Mouse (Mus musculus) stomach, embryonic 14.5 days (tissue): ENCODE data around the gene Olfr1121. TPM values are rescaled to one million over a fixed set of nuclear protein-coding genes. Genes with fewer than 3 reads are reported as not detected.
"Not testable (repeated sequence)": the region's sequence is repeated elsewhere in the genome, so short reads cannot be mapped to it uniquely, and the experiment has no call there.

Source experiments
- ATAC-seq: fragments of 200-750 bp; cut with Nextera tagmentation; 2 replicates; pipeline ENCODE4 v1.8.0; 2017; ENCODE audit warnings: low read depth, moderate TSS enrichment; ENCODE audit not compliant: insufficient number of reproducible peaks, insufficient read depth, low FRiP score
- H3K27ac ChIP-seq: fragments of 300-500 bp; sonication (generic); 2 replicates; pipeline ENCODE4 v1.5.1; 2014; ENCODE audit warnings: mild to moderate bottlenecking, low read length, moderate library complexity, mixed read lengths
- H3K27me3 ChIP-seq: fragments of 300-500 bp; sonication (generic); 2 replicates; pipeline ENCODE4 v1.6.1; 2014; ENCODE audit warnings: low read length, control low read depth, mixed read lengths; ENCODE audit not compliant: control insufficient read depth, insufficient read depth
- H3K36me3 ChIP-seq: fragments of 300-500 bp; sonication (generic); 2 replicates; pipeline ENCODE4 v1.6.1; 2014; ENCODE audit warnings: mild to moderate bottlenecking, control low read depth, low read length, moderate library complexity, mixed read lengths; ENCODE audit not compliant: control insufficient read depth, insufficient read depth
- H3K4me1 ChIP-seq: fragments of 300-500 bp; sonication (generic); 2 replicates; pipeline ENCODE4 v1.6.1; 2014; ENCODE audit warnings: low read length, control low read depth, mixed read lengths; ENCODE audit not compliant: control insufficient read depth, insufficient read depth
- H3K4me2 ChIP-seq: fragments of 300-500 bp; sonication (generic); replicated peaks from 2 replicates; pipeline ENCODE4 v1.6.1; 2014; ENCODE audit warnings: low read depth, low read length, control low read depth
- H3K4me3 ChIP-seq: fragments of 300-500 bp; sonication (generic); 2 replicates; pipeline ENCODE4 v1.5.1; 2014; ENCODE audit warnings: low read depth, low read length, control low read depth
- H3K9ac ChIP-seq: fragments of 300-500 bp; sonication (generic); replicated peaks from 2 replicates; pipeline ENCODE4 v1.6.1; 2014; ENCODE audit warnings: low read depth, mild to moderate bottlenecking, control low read depth, low read length, moderate library complexity, mixed read lengths
- H3K9me3 ChIP-seq: fragments of 300-500 bp; sonication (generic); 2 replicates; pipeline ENCODE4 v1.6.1; 2016; ENCODE audit warnings: low read depth, low read length, control low read depth; ENCODE audit not compliant: control insufficient read depth
- WGBS: fragments of 180-500 bp; shearing (Covaris S2); extraction: QIAGEN DNeasy Blood & Tissue Kit; methylation state at CpG from one replicate; pipeline ENCODE4 v1.1.7; 2014; 5-methylcytosine and 5-hydroxymethylcytosine counted together
- polyA plus RNA-seq: library from polyadenylated mRNA; unstranded; fragments of >200 nt; fragmentation: Nextera tagmentation; extraction: Ambion mirVana; gene quantifications from 2 replicates; pipeline ENCODE4 v1.2.1, GENCODE M21; 2014

Gene Olfr1121
- polyA plus RNA-seq = not detected in 2 replicates

DNA sequence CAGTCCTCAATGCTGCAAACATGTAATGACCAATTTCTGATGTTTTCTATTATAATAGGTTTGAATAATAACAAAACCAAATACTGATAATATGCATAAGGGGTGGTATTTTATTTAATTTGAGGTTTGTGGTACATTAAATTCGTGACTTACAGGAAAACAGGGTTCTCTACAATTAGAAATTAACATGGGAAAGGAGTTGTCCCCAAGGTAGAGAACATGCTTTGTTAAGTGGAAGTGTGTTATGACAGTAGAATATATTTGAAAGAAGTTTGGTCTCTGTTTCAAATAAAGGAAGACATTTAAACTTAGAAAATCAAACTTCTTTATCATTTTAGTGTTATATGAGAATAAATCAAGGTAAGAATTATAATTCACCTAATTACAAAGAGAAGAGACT is at the start of gene Olfr1121:
TSS of gene Olfr1121 (plus strand) at position 301 of the 400 bp plus-strand sequence.
- no peak for ATAC-seq
- Histone ChIP-seq H3K27ac (no peak within 1 kb of the TSS), H3K9me3 (no peaks in the 10 kb centered on the region), H3K27me3 (no peaks in the 10 kb centered on the region), H3K4me3 (no peak within 1 kb of the TSS), H3K9ac (no peak within 1 kb of the TSS), H3K36me3 (no peaks in the 10 kb centered on the region), H3K4me1 (no peaks in the 10 kb centered on the region), H3K4me2 (no peak within 1 kb of the TSS)
- WGBS = 33% methylated on average over 1 of the region's 1 CpGs

DNA sequence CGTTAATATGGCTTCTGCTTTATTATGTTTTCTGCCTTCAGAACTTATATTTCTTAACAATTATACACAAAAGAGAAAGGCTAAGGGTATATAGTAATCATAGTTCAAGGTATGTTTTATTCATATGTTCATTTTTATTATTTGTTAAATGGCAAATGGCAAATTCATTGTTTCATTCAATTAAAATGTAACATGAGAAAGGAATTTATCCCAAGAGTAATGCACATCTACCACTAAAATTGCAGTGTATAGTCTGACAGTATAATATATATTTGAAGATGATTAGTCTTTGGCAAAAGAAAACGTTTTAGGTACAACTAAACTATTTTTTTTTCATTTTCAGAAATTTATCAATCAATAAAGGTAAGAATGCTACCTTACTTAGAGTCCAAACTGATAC is 15.2 kb upstream of the Olfr1121 start, which contains the start of gene Olfr1120:
TSS of gene Olfr1120 (plus strand) at position 301 of the 400 bp plus-strand sequence.
- Histone ChIP-seq H3K36me3 (no peaks in the 10 kb centered on the region), H3K4me1 (no peaks in the 10 kb centered on the region), H3K9ac (no peak within 1 kb of the TSS), H3K4me3 (no peak within 1 kb of the TSS), H3K9me3 (no peaks in the 10 kb centered on the region), H3K4me2 (no peak within 1 kb of the TSS), H3K27me3 (no peaks in the 10 kb centered on the region), H3K27ac (no peak within 1 kb of the TSS)
- ATAC-seq = no peak
- 56% methylated on average over 2 of the region's 2 CpGs for WGBS

DNA sequence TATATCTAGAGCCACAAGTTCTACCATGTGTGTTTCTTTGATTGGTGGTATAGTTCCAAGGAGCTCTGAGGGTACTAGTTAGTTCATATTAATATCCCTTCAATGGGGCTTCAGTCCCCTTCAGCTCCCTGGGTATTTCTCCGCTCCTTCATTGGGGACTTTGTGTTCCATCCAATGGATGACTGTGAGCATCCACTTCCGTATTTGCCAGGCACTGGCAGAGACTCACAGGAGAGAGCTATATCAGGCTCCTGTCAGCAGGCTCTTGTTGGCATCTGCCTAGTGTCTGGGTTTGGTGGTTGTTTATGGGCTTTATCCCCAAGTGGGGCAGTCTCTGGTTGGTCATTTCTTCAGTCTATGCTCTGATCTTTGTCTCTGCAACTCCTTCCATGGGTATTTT is 9.6 kb upstream of the Olfr1121 start:
- H3K4me1 ChIP-seq, ATAC-seq, H3K9me3 ChIP-seq, H3K27ac ChIP-seq, H3K27me3 ChIP-seq, H3K4me3 ChIP-seq, H3K4me2 ChIP-seq, H3K9ac ChIP-seq, H3K36me3 ChIP-seq: not testable (repeated sequence)
- WGBS = 92% methylated on average over 2 of the region's 2 CpGs

DNA sequence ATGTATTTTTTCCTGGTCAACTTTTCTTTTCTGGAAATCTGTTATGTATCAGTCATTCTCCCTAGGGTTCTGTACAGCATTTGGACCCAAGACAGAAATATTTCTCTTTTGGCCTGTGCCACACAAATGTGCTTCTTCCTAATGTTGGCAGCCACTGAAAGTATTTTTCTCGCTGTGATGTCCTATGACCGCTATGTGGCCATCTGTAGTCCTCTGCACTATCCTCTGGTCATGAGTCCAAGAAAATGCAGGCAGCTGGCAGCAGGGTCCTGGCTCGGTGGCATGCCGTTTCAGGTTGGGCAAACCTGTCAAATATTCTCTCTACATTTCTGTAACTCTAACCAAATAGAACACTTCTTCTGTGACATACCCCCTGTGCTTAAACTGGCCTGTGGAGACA is 2.0 kb downstream of the Olfr1121 start:
- 85% methylated on average over 4 of the region's 4 CpGs for WGBS
- no peaks in the 10 kb centered on the region for H3K4me1 ChIP-seq
- no peak overlapping the region for H3K4me3 ChIP-seq
- no peaks in the 10 kb centered on the region for H3K27me3 ChIP-seq
- H3K9me3 ChIP-seq = no peaks in the 10 kb centered on the region
- no peak for ATAC-seq
- no peaks in the 10 kb centered on the region for H3K36me3 ChIP-seq
- no peak overlapping the region for H3K4me2 ChIP-seq
- no peak overlapping the region for H3K9ac ChIP-seq
- no peak overlapping the region for H3K27ac ChIP-seq

DNA sequence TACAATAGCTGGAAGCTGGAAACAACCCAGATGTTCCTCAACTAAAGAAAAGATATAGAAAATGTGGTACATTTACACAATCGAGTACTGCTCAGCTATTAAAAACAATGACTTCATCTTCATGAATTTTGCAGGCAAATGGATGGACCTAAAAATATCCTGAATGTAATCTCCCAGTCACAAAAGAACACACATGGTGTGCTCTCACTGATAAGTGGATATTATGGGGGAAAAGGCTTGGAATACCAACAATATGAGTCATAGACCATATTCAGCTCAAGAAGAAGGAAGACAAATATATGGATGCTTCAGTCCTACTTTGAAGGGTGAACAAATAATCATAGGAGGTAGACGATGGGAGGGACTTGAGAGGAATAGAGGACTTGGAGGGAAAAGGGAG is 14.2 kb downstream of the Olfr1121 start:
- 76% methylated on average over 2 of the region's 2 CpGs for WGBS
- no peak overlapping the region for H3K9ac ChIP-seq
- no peak overlapping the region for H3K27ac ChIP-seq
- no peak for ATAC-seq
- H3K9me3 ChIP-seq = no peaks in the 10 kb centered on the region
- no peaks in the 10 kb centered on the region for H3K27me3 ChIP-seq
- no peaks in the 10 kb centered on the region for H3K4me1 ChIP-seq
- H3K4me2 ChIP-seq = no peak overlapping the region
- H3K36me3 ChIP-seq = no peaks in the 10 kb centered on the region
- H3K4me3 ChIP-seq = no peak overlapping the region

DNA sequence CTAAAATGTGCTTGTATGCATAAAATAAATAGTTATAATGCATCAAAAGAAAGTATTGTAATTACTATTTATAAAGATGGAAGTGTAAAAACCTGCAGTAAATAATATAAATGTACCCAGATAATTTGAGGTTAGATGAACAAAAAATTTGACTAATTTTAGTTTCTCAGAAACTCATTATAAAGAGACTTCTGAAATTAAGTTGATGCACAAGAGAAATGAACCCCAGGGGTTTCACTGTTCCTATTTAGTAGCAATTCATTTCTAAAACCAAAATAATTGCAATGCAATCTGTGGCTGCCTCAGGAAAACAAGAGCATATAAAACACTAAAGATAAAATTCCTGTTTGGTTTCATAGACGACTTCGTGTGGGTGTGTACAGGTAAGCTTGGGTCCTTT is 15.9 kb downstream of the Olfr1121 start, which contains the start of gene Olfr1122:
TSS of gene Olfr1122 (plus strand) at position 301 of the 400 bp plus-strand sequence.
- Histone ChIP-seq H3K4me3 (no peak within 1 kb of the TSS), H3K9ac (no peak within 1 kb of the TSS), H3K4me2 (no peak within 1 kb of the TSS), H3K4me1 (no peaks in the 10 kb centered on the region), H3K36me3 (no peaks in the 10 kb centered on the region), H3K9me3 (no peaks in the 10 kb centered on the region), H3K27ac (no peak within 1 kb of the TSS), H3K27me3 (no peaks in the 10 kb centered on the region)
- whole genome bisulfite sequencing = 59% methylated on average over 2 of the region's 2 CpGs
- no peak for ATAC-seq

DNA sequence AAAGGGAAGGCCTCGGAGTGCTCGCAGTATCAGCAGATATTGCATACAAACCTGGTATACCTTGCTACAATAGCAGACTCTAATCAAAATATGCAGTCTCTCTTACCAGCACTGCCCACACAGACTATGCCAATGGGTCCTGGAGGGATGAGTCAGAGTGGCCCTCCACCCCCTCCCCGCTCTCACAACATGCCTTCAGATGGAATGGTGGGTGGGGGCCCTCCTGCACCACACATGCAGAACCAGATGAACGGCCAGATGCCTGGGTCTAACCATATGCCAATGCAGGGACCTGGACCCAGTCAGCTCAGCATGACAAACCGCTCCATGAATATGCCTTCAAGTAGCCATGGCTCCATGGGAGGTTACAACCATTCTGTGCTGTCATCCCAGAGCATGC is 23.9 kb downstream of the Olfr1121 start:
- H3K4me1 ChIP-seq, H3K9me3 ChIP-seq, H3K4me2 ChIP-seq, H3K27ac ChIP-seq, H3K36me3 ChIP-seq, ATAC-seq, H3K9ac ChIP-seq, H3K27me3 ChIP-seq, H3K4me3 ChIP-seq: not testable (repeated sequence)
- 90% methylated on average over 5 of the region's 5 CpGs for WGBS

DNA sequence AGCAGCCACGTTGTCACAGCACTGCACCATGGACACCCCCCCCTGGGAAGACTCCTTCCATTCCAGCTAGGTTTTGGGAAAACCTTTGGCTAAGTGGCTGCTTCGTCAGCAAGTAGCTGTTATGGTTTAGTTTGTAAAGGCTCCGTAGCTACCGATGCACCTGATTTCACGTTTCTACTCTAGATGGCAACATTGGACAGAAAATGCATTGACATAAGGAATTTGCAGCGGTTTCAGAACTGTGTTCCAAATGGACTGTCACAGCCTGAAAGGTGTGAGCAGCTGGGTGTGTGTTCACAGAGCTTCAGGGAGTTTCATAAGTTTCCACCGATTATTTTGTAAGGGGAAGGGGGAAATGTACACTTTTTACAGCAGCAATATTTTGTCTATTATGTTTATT is 25.0 kb downstream of the Olfr1121 start:
- H3K36me3 ChIP-seq, H3K9me3 ChIP-seq, H3K9ac ChIP-seq, H3K4me3 ChIP-seq, H3K27ac ChIP-seq, H3K4me1 ChIP-seq, H3K4me2 ChIP-seq, H3K27me3 ChIP-seq, ATAC-seq: not testable (repeated sequence)
- whole genome bisulfite sequencing = 74% methylated on average over 7 of the region's 7 CpGs

DNA sequence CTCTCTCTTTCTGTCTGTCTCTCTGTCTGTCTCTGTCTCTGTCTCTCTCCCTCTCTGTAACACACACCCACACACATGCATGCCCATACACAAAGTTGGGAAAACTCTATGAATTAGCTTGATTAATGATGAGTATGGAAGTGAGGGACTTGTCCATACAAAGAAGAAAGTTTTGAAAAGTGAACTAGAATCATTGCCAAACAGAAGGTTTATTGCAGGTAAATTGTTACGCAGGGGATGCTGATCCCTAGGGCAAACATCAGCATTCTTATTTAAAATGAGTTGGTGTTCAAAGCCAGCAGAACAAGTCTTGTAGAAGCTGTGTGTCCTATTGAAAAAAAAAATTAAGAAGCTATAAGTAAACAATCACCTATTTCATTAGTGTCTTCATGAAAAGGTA is 46.6 kb downstream of the Olfr1121 start, which contains the start of gene Olfr1123:
TSS of gene Olfr1123 (plus strand) at position 301 of the 400 bp plus-strand sequence.
- Histone ChIP-seq H3K4me1 (no peaks in the 10 kb centered on the region), H3K27ac (no peak within 1 kb of the TSS), H3K36me3 (no peaks in the 10 kb centered on the region), H3K9ac (no peak within 1 kb of the TSS), H3K9me3 (no peaks in the 10 kb centered on the region), H3K4me3 (no peak within 1 kb of the TSS), H3K27me3 (no peaks in the 10 kb centered on the region), H3K4me2 (no peak within 1 kb of the TSS)
- no peak for ATAC-seq
- WGBS = 73% methylated on average over 1 of the region's 1 CpGs
